Mouse (Mus musculus) effector memory CD4-positive, alpha-beta T cell, adult 5 months (primary cell): ENCODE measurements around the gene Cuta. TPM values are rescaled to one million over a fixed set of nuclear protein-coding genes. Genes with fewer than 3 reads are reported as not detected.

ENCODE experiments used
- polyA plus RNA-seq: library from polyadenylated mRNA; unstranded; fragments of 100-300 nt; shearing (Covaris generic); gene quantifications from one replicate; pipeline ENCODE4 v1.2.1, GENCODE M21; 2017

The Cuta gene
- 92.7 TPM for polyA plus RNA-seq

GRCm38 (mm10) chr17:26939178-26939972 lies at the start of gene Cuta:
Gene Cuta (minus strand): TSS chr17:26939569.

GRCm38 (mm10) chr17:26972703-26973574 lies 33.6 kb upstream of the Cuta start, which contains the start of gene Zbtb9:
Gene Zbtb9 (plus strand): TSS chr17:26973167.

GRCm38 (mm10) chr17:26941031-26941789 lies 1.8 kb upstream of the Cuta start, which contains the start of gene Syngap1:
Gene Syngap1 (plus strand): TSS chr17:26941253.

GRCm38 (mm10) chr17:26932839-26933398 lies 6.5 kb downstream of the Cuta start, which contains the start of gene Phf1:
Gene Phf1 (plus strand): TSS chr17:26933052.

GRCm38 (mm10) chr17:26916711-26917482 lies 22.5 kb downstream of the Cuta start, which contains the start of gene Kifc5b:
Gene Kifc5b (plus strand): TSS chr17:26917091.

Other genes with a start within 250 kb of the Cuta start
- gene Crebrf, start 223.9 kb downstream of the Cuta start, polyA plus RNA-seq, result 155 TPM
- gene Bnip1, start 158.5 kb downstream of the Cuta start, polyA plus RNA-seq, result 20.2 TPM
- gene Nkx2-5, start 94.6 kb downstream of the Cuta start, polyA plus RNA-seq, result not detected
- gene Kifc5b, start 22.5 kb downstream of the Cuta start, polyA plus RNA-seq, result 0.55 TPM
- 148 TPM for gene Phf1, start 6.5 kb downstream of the Cuta start, polyA plus RNA-seq
- not detected for gene Syngap1, start 1.7 kb upstream of the Cuta start, polyA plus RNA-seq
- gene Zbtb9, start 33.6 kb upstream of the Cuta start, polyA plus RNA-seq, result 19.5 TPM
- gene Bak1, start 89.4 kb upstream of the Cuta start, polyA plus RNA-seq, result 0.64 TPM
- gene Itpr3, start 117.7 kb upstream of the Cuta start, polyA plus RNA-seq, result 26.1 TPM
- 64.4 TPM for gene Uqcc2, start 194.3 kb upstream of the Cuta start, polyA plus RNA-seq
- gene Ip6k3, start 228.2 kb upstream of the Cuta start, polyA plus RNA-seq, result not detected